Mouse (Mus musculus): ENCODE measurements around the gene Gm17078. TPM values are rescaled to one million over a fixed set of nuclear protein-coding genes. Genes with fewer than 3 reads are reported as not detected.

Gene Gm17078
- polyA plus RNA-seq (2015; fragmentation: Nextera tagmentation; extraction: Ambion mirVana): not detected in 2 replicates

GRCm38 (mm10) chr14:51611210-51611609, at the start of gene Gm17078:
Gene Gm17078, minus strand, starts transcription at chr14:51611310.

GRCm38 (mm10) chr14:51635566-51635965, 24.5 kb upstream of the Gm17078 start, which contains the start of gene Gm4181:
Gene Gm4181, minus strand, starts transcription at chr14:51635666.

GRCm38 (mm10) chr14:51592039-51592438, 19.1 kb downstream of the Gm17078 start, which contains the start of gene Gm17174:
Gene Gm17174, minus strand, starts transcription at chr14:51592139.

GRCm38 (mm10) chr14:51573963-51574362, 37.1 kb downstream of the Gm17078 start, which contains the start of gene Gm17175:
Gene Gm17175, minus strand, starts transcription at chr14:51574063.

Other genes with a start within 250 kb of the Gm17078 start
- gene Gm7247, start 249.6 kb downstream of the Gm17078 start, polyA plus RNA-seq (2015; fragmentation: Nextera tagmentation; extraction: Ambion mirVana): not detected in 2 replicates
- gene Vmn2r88, start 200.5 kb downstream of the Gm17078 start, polyA plus RNA-seq (2015; fragmentation: Nextera tagmentation; extraction: Ambion mirVana): not detected in 2 replicates
- gene Vmn2r89, start 159.5 kb downstream of the Gm17078 start, polyA plus RNA-seq (2015; fragmentation: Nextera tagmentation; extraction: Ambion mirVana): not detected in 2 replicates
- gene Gm5622, start 58.5 kb downstream of the Gm17078 start, polyA plus RNA-seq (2015; fragmentation: Nextera tagmentation; extraction: Ambion mirVana): not detected in 2 replicates
- not detected in 2 replicates for gene Gm17175, start 37.2 kb downstream of the Gm17078 start, polyA plus RNA-seq (2015; fragmentation: Nextera tagmentation; extraction: Ambion mirVana)
- not detected in 2 replicates for gene Gm17174, start 19.2 kb downstream of the Gm17078 start, polyA plus RNA-seq (2015; fragmentation: Nextera tagmentation; extraction: Ambion mirVana)
- gene Gm4181, start 24.4 kb upstream of the Gm17078 start, polyA plus RNA-seq (2015; fragmentation: Nextera tagmentation; extraction: Ambion mirVana): not detected in 2 replicates
- gene Gm17079, start 84.2 kb upstream of the Gm17078 start, polyA plus RNA-seq (2015; fragmentation: Nextera tagmentation; extraction: Ambion mirVana): not detected in 2 replicates
- not detected in 2 replicates for gene Gm5800, start 105.9 kb upstream of the Gm17078 start, polyA plus RNA-seq (2015; fragmentation: Nextera tagmentation; extraction: Ambion mirVana)
- gene Ang4, start 162.3 kb upstream of the Gm17078 start, polyA plus RNA-seq (2015; fragmentation: Nextera tagmentation; extraction: Ambion mirVana): not detected in 2 replicates
- gene AY358078, start 188.7 kb upstream of the Gm17078 start, polyA plus RNA-seq (2015; fragmentation: Nextera tagmentation; extraction: Ambion mirVana): not detected in 2 replicates
- 0.16 and 0.51 TPM in 2 replicates for gene Ear6, start 242.4 kb upstream of the Gm17078 start, polyA plus RNA-seq (2015; fragmentation: Nextera tagmentation; extraction: Ambion mirVana)

Data from spleen, postnatal 0 days (tissue).